Mouse (Mus musculus) gonadal fat pad, adult 2 months (tissue): ENCODE measurements around the gene Megf11. TPM values are rescaled to one million over a fixed set of nuclear protein-coding genes. Genes with fewer than 3 reads are reported as not detected.

Source experiments
- DNase-seq: peaks from one replicate; pipeline ENCODE4 v3.0.0-alpha.2; 2012; ENCODE audit warnings: low read depth
- polyA plus RNA-seq: library from polyadenylated mRNA; depleted of rRNA; stranded (reverse); fragments of >200 nt; gene quantifications from 2 replicates; pipeline ENCODE4 v1.2.3, GENCODE M21; 2012

Gene Megf11
- polyA plus RNA-seq, 1 experiment: 0.39 TPM

DNA sequence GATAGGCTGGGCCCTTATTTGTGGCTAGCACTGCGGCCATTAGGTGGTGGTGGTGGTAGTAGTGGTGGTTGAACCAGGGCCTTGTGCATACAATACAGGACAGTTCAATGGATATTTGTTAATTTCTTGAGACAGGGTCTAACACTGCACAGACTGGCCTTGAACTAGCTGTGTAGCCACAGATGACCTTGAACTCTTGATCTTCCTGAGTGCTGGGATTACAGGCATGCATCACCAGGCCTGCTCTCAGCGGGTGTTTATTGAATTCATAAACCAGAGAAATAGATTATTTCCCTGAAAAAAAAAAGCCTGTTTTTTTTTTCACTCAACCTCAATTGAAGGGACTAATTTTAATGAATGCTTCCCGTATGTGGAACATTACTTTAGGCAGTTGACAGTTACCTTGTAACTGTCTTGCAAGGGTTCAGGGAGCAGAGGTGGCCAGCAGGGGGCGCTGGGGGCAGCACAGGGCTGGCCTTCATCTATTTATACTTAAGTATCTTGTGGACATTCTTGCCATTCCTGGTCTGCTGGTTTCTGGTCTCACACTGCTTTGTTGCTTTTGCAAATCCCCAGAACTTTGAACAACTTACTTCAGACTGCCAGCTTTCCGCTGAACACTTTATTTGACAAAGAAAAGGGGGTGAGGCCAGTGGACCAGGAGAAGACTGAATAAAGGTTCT lies 8.6 kb downstream of the Megf11 start:
- DNase-seq: no peak

DNA sequence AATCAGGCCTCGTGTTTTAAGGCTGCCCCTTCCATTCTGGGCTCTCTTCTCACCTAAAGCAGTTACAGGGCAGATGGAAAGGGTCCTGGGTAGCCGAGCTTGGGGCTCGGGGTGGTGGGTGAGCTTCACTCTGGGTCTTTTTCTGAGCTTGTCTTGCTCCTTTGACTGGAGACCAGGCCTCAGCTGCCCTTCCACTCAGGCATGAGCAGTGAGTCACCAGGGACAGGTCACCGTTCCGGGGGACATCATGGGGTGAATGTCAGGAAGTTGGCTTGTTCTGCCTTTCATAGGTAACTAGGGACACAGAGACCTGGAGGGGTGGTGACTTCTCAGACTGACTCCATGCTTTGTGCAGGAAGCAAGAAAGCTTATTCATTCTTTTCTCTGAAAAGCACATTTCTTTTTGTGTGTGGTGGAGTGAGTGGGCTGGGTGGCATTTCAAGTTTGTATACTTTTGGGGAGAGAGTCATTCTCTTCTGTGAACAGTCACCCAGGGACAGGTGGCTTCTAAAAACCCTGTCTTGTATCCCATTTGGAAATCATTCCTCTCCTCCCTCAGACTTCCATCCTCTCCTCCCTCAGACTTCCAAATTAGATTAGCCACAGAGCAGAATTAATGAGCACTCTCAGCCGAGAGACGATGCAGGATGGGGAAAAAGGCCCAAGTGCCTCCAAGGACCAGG lies 10.0 kb downstream of the Megf11 start:
- no peak for DNase-seq

DNA sequence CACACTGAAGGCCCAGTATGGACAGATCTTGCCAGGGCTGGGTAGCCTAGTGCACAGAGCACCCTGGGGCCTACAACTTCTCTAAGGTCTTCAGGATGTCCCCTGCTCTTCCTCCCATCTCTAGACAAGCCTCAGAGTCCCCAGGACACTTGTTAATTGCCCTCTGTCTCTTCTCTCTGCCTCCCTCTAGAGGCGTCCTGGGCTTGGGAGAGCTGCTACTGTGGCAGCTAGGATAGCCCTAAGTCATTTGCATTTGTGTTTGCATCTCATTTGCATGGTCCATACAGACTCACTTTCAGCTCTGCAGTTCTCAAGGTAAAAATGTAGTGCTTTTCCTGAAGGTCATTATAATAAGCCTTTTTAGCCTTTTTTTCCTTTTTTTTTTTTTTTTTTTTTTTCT lies 11.7 kb downstream of the Megf11 start:
- no peak for DNase-seq

DNA sequence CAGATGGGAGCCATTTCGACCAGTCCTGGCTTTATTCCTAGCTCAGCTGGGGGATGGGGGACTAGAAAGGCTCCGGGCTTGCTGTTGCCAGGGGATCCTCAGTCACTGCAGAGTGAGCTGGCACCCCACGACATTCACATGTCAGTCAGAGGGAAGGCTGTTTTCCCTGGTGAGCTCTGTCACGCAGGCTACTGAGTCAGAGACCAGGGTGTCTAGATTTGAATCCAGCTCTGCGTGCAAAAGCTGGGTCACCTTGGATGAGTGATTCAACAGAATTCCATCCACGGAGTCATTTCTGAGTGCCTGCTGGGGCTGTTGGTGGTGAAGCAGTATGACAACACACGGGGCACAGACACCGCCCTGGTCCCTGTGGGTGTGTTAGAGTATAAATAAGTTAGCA lies 13.7 kb downstream of the Megf11 start:
- DNase-seq: no peak

DNA sequence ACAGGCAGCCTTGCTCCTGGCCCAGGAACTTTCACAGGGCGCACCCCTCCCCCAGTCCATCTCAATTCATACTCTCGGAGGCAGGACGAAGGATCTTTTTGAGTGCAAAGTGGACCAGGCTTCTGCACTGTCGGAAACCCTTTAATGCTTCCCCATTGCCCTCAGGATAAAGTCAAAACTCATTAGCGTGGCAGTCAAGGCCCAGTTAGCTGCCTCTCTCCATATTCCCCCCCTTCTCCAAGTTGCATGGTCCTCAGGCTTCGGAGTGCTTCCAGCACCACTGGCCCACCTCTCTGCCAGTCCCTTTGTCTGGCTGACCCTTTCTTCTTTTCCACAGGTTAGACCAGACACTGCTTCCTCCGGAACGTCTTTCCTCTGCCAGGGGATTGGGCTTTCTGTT lies 16.7 kb downstream of the Megf11 start:
- DNase-seq: no peak

DNA sequence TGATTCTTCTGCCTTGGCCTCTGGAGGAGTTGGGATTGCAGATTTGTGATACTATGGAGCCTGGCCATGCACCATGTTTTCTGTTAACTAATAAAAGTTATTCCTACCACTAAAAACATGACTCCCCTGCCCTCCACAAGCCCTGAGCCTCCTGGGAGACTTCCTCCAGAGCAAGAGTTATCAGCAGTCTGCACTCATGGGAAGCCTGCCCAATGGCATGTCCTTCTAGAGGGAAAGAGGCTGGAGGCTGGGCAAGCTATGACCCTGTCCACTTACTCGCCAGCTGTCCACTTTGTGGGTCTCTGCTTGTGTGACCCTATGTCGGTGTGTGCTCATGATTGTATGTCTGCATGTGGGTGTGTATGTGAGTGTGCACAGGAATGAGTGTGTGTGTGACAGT lies 21.4 kb downstream of the Megf11 start:
- no peak for DNase-seq

DNA sequence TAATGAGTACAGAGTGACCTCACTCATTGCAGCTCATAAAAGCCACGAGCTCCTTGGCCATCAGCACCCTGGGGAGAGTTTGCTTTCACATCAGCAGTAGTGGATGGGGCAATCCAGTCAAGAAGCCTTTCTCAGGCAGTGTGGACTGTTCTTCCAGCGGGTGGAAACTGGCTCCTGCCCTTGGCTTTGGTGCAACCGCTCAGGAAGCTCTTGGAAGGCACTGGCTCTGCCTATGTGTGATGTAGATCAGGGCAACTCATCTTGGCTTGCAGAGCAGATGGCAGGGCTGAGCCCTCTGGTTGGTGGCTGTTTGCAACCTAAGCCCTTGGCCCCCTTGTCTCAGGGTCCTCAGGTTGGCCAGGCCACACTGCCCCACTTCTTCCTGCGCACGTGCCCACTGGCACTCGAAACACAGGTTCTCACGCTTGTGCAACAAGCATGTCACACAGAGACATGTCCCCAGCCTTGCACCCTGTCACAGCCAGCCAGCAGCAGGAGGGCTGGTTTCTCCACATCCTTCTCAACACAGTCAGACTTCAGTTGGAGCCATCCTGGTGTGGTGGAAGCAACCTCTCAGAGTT lies 22.1 kb downstream of the Megf11 start:
- no peak for DNase-seq

DNA sequence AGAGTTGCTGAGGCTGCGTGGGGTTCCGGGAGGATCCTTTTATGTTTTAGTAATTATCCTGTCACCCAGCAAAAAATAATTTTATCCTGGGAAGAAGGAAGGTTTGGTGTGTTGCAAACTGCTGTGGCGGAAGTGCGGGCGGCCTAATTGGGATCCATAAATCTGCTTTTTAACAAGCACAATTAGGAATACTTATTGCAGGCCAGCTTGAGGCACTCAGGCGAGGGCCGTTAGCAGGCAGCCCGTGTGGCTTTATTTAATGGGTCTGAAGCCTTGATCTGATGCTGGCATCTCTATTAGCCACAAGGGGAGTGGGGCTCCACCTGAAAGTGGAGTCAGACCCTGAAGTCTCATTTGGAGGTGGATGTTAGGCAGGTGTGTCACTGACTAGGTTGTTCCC lies 23.4 kb downstream of the Megf11 start:
- DNase-seq: no peak

DNA sequence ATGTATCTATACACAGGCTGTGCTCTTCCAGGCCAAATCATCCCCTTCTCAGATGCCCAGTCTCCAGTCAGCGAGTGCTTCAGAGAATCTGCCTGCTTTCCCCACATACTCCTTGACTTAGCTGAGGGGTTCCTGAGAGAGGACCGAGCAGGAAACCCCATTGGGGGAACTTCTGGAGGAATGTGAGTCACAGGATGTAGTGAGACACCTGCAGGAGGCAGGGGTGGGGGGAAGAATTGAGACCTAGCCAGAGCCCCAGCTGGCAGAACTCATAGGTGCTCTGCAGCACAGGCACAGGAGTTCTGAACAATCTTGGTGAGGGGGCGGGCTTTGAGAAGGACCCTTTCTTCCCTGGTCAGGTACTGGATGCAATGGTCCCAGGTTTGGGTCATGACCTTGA lies 35.0 kb downstream of the Megf11 start:
- DNase-seq: no peak

DNA sequence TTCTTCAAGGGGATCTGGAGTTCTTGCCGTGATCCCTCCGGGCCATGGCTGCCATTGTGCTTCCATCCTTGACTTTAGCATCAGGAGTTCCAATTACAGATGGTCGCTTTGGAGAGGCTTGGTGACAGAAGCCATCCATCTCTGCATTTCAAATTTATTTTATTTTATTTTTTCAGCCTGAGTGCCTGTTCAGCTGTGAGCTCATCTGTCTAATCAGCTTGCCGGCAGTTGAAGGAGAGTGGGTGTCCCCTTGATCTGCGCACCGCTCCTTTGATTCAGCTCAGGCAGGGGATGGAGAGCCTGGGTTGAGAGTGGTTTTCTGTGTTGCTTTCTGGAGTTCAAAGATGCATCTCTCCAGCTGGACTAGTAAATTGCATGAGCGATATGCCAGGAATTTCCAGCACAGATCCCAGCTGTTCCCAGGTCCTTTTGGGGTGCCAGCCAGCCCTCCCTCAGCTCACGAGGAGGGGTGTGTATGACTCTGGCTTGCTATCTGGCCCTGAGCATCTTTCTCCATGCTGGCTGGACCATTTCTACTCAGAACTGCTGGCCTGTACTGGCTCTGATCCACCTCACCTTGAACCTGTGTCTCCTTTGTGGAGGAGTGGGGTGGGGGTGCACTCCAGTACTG lies 36.7 kb downstream of the Megf11 start:
- no peak for DNase-seq

DNA sequence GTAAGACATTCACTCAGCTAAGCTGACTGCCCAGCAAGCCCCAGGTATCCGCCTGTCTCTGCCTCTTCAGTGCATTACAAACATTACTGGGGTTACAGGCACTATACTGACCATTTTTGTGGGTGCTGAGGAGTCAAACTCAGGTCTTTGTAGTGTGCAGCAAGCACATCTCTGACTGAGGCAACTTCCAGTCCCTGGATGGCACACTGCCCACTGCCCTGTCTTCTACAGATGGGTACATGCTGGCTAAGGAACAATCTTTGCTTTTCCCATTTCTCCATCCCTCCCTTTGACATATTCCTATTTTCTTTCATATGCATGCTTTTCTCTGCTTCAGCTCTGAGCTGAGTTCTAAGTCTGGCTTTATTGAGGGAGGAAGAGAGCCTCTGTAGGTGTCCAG lies 38.5 kb downstream of the Megf11 start:
- DNase-seq: no peak

DNA sequence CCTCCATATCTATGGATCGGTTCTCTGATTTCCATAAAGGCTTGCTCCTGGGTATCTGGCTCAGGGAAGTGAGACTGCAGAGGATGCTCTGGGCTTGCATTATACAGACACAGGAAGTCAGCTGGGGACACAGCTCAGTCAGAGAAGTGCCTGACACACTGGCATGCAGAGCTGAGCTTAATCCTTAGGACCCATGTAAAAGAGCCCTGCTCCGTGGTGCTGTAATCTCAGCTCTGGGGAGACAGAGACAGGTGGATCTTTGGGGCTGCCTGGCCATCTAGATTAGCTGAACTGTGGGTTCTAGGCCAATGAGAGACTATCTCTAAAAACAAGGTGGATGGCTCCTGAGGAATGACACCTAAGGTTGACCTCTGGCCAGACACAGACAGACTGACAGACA lies 50.7 kb downstream of the Megf11 start:
- DNase-seq: no peak

DNA sequence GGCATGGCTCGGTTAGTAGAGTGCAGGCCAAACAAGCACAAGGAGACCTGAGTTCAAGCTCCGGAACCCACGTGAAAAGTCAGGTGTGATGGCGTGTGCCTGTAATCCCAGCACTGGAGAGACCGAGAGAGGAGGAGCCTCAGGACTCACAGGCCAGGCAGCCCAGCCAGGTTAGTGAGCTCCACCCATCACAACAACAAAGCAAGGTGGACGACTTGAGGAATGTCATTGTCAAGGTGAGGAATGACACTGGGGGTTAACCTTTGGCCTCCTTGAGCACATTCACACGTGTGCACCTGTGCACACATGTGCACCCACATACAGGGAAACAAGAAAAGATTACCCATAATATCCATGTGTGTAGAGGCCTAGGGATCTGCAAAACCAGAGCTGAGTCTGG lies 54.7 kb downstream of the Megf11 start:
- no peak for DNase-seq

DNA sequence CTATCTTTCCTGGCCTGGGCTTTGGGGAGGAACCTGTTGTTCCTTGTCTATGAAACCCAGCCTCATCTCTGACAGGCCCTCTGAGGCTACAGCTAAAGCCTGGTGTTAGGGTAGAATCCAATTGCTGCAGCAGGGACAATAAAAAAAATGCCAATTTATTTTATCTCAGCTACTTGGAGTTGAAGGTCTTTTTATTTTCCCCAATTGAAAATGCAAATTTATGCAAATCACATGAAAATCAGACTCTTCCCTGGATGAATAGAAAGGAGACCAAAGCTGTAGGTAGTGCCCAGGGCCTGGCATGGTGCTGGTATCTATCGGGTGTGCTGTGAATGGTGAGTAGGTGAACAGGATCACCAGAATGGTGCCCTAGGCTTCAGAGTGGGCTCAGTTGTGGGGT lies 60.6 kb downstream of the Megf11 start:
- DNase-seq: no peak

DNA sequence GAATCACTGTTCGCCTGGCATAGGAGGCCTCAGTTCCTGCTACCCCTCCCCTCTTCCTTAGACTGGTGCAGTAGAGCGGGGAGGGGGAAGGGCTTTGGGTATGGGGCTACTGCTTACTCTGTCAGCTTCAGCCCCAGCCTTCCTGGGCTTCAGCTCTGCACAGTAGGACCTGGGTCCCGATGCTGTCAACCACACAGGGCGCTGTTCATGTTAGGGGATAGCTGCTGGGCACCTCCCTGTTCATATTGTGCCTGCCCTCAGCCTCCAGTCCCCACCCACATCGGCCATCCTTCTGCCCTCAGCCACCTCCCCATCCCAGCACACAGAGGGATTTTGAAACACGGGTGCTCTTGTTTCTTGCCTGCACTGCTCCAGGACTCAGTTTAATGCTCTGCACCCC lies 61.6 kb downstream of the Megf11 start:
- no peak for DNase-seq

DNA sequence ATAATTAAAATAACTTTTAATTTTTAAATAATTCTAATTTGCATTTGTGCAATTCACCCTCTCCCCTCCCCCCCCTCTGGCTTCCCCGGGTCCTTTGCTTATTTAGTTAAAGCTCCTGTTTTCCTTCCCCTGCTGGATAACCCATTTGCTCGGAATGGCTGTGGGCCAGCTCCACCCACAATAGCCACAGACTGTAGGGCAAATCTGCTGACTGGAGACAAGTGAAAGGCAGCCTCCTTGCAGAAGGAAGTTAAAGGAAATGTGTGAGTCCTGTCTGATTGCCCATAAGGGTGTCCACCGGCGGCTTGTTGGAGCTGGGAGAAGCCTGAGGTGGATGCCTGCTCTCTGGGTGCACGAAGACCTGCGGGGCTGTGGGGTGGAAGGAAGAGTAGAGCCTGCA lies 62.1 kb downstream of the Megf11 start:
- no peak for DNase-seq

DNA sequence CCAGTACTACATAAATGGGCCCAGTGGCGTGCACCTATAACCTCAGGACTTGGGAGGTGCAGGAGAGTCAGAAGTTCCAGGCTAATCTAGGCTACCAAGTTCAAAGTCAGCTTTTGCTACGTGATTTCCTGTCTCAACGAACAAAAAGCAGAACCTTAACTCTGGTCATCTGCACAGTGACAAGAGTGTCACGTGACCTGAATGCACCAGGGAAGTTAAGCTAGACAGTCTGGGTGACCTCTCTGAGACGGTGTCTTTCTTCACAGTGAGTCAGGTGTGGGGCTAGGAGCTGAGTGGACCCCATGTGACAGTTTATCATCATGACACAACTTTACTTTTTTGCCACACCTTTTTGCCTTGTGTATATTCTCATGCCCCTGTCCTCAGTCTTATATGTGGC lies 67.3 kb downstream of the Megf11 start:
- no peak for DNase-seq

DNA sequence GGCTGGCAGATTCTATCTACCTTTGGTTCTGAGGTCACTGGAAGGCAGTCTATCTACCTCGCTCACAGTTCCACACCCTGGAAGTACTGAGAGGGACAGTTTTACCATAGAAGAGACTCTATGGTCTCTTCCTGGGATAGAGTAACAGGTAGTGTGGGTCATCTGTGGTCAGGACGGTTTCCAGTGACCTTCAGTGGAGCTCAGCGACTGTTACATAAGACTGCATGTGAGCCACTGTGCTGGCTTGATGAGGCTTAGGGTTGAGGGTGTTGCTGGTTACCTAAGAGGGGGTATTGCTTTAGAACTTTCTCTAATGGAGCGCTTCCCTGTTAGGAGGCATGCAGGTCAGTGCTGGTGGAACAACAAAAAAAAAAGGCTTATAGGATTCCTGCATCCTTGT lies 68.8 kb downstream of the Megf11 start:
- DNase-seq: no peak

DNA sequence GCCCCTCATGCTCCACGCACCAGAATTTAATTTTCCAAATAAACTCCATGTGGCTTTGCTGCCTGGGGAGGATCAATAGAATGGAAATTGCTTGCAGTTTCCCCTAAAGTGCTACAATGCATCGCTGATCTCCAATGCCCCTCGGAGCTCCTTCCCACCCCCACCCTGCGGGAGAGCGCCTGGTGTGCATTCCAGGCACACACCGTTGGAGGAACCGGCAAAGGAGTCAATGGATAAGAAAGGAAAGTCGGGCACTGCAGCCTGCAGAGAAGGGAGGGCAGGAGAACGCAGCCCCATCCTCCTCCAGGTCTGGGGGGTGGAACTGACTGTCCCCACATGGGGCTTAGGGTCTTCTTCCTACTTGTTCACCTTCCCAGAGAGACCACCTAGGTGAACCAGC lies 70.5 kb downstream of the Megf11 start:
- DNase-seq: no peak

DNA sequence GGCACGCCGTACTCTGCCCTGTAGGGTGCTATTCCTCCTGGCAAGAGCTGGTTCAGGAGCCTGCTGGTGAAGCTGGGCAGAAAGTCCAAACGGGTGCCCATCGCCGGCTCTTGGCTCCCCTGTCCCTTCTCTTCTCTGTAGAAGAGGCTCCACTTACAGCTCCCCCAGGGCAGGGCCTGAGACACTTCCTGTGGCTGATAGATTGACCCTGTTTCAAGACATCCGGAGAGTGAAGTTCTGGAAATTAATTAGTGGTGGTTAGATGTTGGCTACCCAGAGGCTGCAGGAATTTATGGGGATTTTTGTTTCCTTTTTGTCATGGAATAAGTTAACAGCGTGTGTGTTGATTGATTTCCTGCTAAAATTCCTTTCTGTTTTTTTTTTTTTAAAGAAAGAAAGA lies 72.2 kb downstream of the Megf11 start:
- no peak for DNase-seq

DNA sequence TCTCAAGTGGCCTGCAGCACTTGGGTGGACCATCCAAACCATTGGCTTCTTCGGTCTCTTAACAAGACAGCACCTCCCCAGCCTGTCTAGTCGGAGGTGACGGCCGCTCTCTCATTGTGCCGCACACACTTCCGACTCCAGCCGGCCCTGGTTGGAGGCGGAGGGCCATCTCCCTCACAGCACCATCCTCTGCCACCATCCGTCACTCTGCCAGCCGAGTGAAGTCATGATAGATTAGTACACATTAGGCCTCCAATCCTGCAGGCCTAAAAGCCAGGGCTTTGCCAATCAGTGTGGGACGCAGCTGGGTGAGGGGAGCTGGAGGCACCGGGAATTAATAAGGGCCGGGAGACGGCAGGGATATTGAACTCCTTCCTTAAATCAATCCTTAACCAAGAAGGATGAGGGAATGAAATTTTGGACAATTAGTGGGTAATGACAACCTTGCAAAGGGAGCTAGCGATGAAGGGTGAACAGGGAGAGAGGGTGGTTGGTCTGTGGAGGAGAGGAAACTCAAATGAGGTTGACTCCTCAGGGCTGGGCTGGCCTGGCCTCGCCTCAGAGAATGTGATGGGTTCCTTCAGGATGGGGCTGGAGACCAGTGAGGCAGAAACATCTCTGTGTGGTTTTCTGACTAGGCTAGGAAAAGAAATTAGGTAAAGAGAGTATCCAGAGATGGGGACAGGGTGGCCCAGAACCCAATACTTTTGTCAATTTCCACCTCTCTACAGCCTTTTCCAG lies 76.3 kb downstream of the Megf11 start:
- no peak for DNase-seq

DNA sequence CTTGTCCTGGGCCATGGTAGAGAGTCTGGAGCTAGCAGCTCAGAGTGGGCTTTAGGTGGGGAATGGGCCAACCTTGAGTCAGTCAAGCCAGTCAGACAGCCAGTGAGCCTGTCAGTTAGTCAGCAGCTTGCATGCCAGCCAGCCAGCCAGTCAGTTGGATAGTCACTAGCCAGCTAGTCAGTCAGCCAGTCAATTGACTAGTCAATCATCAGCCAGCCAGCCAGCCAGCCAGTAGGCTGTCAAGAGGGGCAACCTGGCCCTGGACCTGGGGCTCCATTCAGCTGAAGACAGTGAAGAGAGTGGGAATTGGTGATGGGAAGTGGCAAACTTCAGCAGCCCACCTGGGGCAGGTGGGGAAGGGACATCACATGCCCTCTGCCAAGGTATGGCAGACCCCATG lies 77.4 kb downstream of the Megf11 start:
- DNase-seq: no peak
